Comparison of ENCODE assay signal across 14 mouse cellular contexts in the genomic region with DNA sequence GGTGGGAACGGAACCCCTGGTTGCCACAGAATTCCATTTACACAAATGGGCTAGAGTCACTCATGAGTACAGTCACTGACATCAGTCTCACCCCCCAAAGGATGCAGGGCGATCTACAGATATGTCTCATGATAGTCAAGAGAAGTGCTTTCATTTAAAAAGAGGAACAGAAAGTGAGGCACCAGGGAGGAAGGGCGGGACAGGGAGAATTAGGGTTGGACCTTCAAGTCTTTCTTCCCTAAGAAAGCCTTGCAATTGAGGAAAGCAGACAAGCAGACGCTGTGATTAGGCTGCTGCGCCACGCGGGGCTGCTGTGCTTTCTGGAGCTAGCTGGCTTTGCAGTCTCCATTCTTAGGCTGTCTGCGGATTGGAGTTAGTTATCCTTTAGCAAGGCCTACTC. TPM values are rescaled to one million over a fixed set of nuclear protein-coding genes. Genes with fewer than 3 reads are reported as not detected.
DNase-seq lines count a peak whose midpoint lies in the region; ATAC-seq and TF ChIP-seq lines count a peak whose summit lies in the region.
"Had no signal": no experiment of that assay in that cellular context is flagged by ENCODE, and none has a peak within 500 bp of the region (broad histone marks: within the 10 kb centered on the region; RNA-seq: fewer than 3 reads in every experiment).

No protein-coding gene starts in this region.

- H3K9me3 ChIP-seq in hindbrain, postnatal 0 days (ENCODE audit: low read length) = no peaks in the 10 kb centered on the region
- H3K9me3 ChIP-seq in hindbrain, embryonic 11.5 days (ENCODE audit: control insufficient read depth, low read length) = no peaks in the 10 kb centered on the region
- H3K9me3 ChIP-seq in intestine, embryonic 15.5 days = no peaks in the 10 kb centered on the region
- H3K9me3 ChIP-seq: embryonic facial prominence, embryonic 13.5 days; G1E; midbrain, embryonic 13.5 days had no signal

- 54% methylated on average over 8 of the region's 8 CpGs for WGBS in hindbrain, postnatal 0 days
- WGBS in hindbrain, embryonic 11.5 days = 64% methylated on average over 8 of the region's 8 CpGs
- 58% methylated on average over 8 of the region's 8 CpGs for WGBS in intestine, embryonic 15.5 days

- H3K27ac ChIP-seq in hindbrain, postnatal 0 days = no peak overlapping the region
- no peak overlapping the region for H3K27ac ChIP-seq in hindbrain, embryonic 11.5 days (ENCODE audit: low read depth, low read length)
- no peak overlapping the region for H3K27ac ChIP-seq in intestine, embryonic 15.5 days
- H3K27ac ChIP-seq: embryonic facial prominence, embryonic 13.5 days; liver, embryonic 14.5 days; midbrain, embryonic 13.5 days had no signal

- H3K27me3 ChIP-seq in hindbrain, postnatal 0 days (ENCODE audit: insufficient read depth, low read length) = no peaks in the 10 kb centered on the region
- H3K27me3 ChIP-seq in hindbrain, embryonic 11.5 days (ENCODE audit: control insufficient read depth, insufficient read depth, low read length) = no peaks in the 10 kb centered on the region
- no peaks in the 10 kb centered on the region for H3K27me3 ChIP-seq in intestine, embryonic 15.5 days (replicated peaks)
- H3K27me3 ChIP-seq: embryonic facial prominence, embryonic 13.5 days; midbrain, embryonic 13.5 days had no signal

- H3K4me1 ChIP-seq in hindbrain, postnatal 0 days (ENCODE audit: insufficient read depth, low read length) = no peaks in the 10 kb centered on the region
- H3K4me1 ChIP-seq in hindbrain, embryonic 11.5 days (replicated peaks; ENCODE audit: control insufficient read depth, insufficient read depth, low read length) = no peaks in the 10 kb centered on the region
- H3K4me1 ChIP-seq in intestine, embryonic 15.5 days (replicated peaks) = no peaks in the 10 kb centered on the region; the same call in 1 of the 2 replicates
- H3K4me1 ChIP-seq: midbrain, embryonic 13.5 days had no signal

- TF ChIP-seq CTCF in hindbrain, postnatal 0 days (IDR thresholded peaks at IDR 0.05; ENCODE audit: low read depth) = 0 out of 2 replicates have a peak, but pooled peaks have one; percentile 26

- H3K4me2 ChIP-seq in hindbrain, postnatal 0 days (ENCODE audit: low read depth, low read length) = no peak overlapping the region
- H3K4me2 ChIP-seq in hindbrain, embryonic 11.5 days (replicated peaks; ENCODE audit: low read depth, low read length) = no peak overlapping the region
- no peak overlapping the region for H3K4me2 ChIP-seq in intestine, embryonic 15.5 days (replicated peaks)
- H3K4me2 ChIP-seq: embryonic facial prominence, embryonic 13.5 days; midbrain, embryonic 13.5 days had no signal

- DNase-seq in hindbrain, postnatal 0 days (ENCODE audit: low spot score) = no peak
- no peak for DNase-seq in hindbrain, embryonic 11.5 days (ENCODE audit: low spot score)
- peak; percentile 23 for DNase-seq in spleen, adult 12 weeks (ENCODE audit: low spot score)
- DNase-seq in spleen, postnatal 4 days (ENCODE audit: low spot score in 2 of 2) = no peak
- peak; percentile 27 for DNase-seq in induced T-regulatory cell, adult 2 months (ENCODE audit: low read depth)
- no peak for DNase-seq in thymus, postnatal 25 days
- DNase-seq: adrenal gland, adult 8-10 months; cerebellum, adult 2 months; heart, postnatal 4 days had no signal

- H3K4me3 ChIP-seq in hindbrain, postnatal 0 days (ENCODE audit: low read length) = no peak overlapping the region
- H3K4me3 ChIP-seq in hindbrain, embryonic 11.5 days (ENCODE audit: low read depth, low read length) = no peak overlapping the region
- H3K4me3 ChIP-seq in intestine, embryonic 15.5 days (replicated peaks) = no peak overlapping the region
- H3K4me3 ChIP-seq: embryonic facial prominence, embryonic 13.5 days; midbrain, embryonic 13.5 days had no signal

- no peak for ATAC-seq in hindbrain, postnatal 0 days
- no peak for ATAC-seq in hindbrain, embryonic 11.5 days (ENCODE audit: low FRiP score)
- ATAC-seq in intestine, embryonic 15.5 days = no peak
- ATAC-seq: midbrain, embryonic 13.5 days had no signal

- no peak overlapping the region for H3K9ac ChIP-seq in hindbrain, postnatal 0 days (replicated peaks; ENCODE audit: low read length)
- H3K9ac ChIP-seq in hindbrain, embryonic 11.5 days (ENCODE audit: low read depth, low read length) = no peak overlapping the region
- no peak overlapping the region for H3K9ac ChIP-seq in intestine, embryonic 15.5 days
- H3K9ac ChIP-seq: embryonic facial prominence, embryonic 13.5 days; liver, embryonic 14.5 days; midbrain, embryonic 13.5 days had no signal

- no peaks in the 10 kb centered on the region for H3K36me3 ChIP-seq in hindbrain, postnatal 0 days (ENCODE audit: insufficient read depth, low read length)
- no peaks in the 10 kb centered on the region for H3K36me3 ChIP-seq in hindbrain, embryonic 11.5 days (ENCODE audit: control insufficient read depth, insufficient read depth, low read length)
- no peaks in the 10 kb centered on the region for H3K36me3 ChIP-seq in intestine, embryonic 15.5 days
- H3K36me3 ChIP-seq: embryonic facial prominence, embryonic 13.5 days; G1E; midbrain, embryonic 13.5 days had no signal

RNA-seq across cellular contexts. Expression of a gene that starts 8.2 kb away (rescaled TPM):
- total RNA-seq in hindbrain, postnatal 0 days (2014; rRNA removed) = 6.5 and 9.7 TPM in 2 replicates
- 8.4 and 9.0 TPM in 2 replicates for polyA plus RNA-seq in hindbrain, postnatal 0 days (2015; fragmentation: Nextera tagmentation; extraction: Ambion mirVana)
- polyA plus RNA-seq in hindbrain, embryonic 11.5 days (2014; fragmentation: Nextera tagmentation; extraction: Ambion mirVana) = 18.2 and 20.3 TPM in 2 replicates
- 41.8 and 44.8 TPM in 2 replicates for polyA plus RNA-seq in intestine, embryonic 15.5 days (2015; fragmentation: Nextera tagmentation; extraction: Ambion mirVana)
- polyA plus RNA-seq: G1E had no signal

RNA-seq across cellular contexts. Expression of a gene that starts 22.9 kb away (rescaled TPM):
- total RNA-seq in hindbrain, postnatal 0 days (2014; rRNA removed) = 46.1 and 51.1 TPM in 2 replicates
- 47.6 and 54.6 TPM in 2 replicates for polyA plus RNA-seq in hindbrain, postnatal 0 days (2015; fragmentation: Nextera tagmentation; extraction: Ambion mirVana)
- 46.4 and 49.3 TPM in 2 replicates for polyA plus RNA-seq in hindbrain, embryonic 11.5 days (2014; fragmentation: Nextera tagmentation; extraction: Ambion mirVana)
- polyA plus RNA-seq in intestine, embryonic 15.5 days (2015; fragmentation: Nextera tagmentation; extraction: Ambion mirVana) = 35.9 and 42.1 TPM in 2 replicates
- polyA plus RNA-seq: G1E had no signal

Comparison
In these comparisons a context has a peak if more than half of its experiments do, and no peak if none do; other contexts are left out.
1. DNase-seq: peak in spleen, adult 12 weeks (single experiment) and induced T-regulatory cell, adult 2 months (single experiment); none in hindbrain, postnatal 0 days (single experiment), hindbrain, embryonic 11.5 days (single experiment), spleen, postnatal 4 days (0 of 2) and thymus, postnatal 25 days (single experiment).